In the genomic region with DNA sequence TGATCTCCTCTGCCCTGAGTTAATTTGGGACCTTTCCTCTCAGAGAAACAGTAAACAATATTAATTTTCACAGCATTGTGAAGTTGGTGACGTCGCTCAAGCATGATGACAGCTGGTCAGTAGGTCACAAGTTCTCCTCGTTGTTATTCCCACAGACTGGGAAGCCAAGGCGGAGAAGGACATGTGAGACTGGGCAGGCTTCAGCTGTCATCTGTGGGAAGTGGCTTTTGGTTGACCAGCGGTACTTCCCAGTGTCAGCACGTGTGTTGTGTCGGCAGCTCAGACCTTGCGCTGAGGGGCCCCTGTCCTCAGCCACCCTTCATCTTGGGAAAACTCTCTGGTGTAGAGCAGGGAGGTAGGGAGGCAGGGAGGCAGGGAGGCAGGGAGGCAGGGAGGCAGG, we compare ENCODE assay signal across 16 mouse cellular contexts. TPM values are rescaled to one million over a fixed set of nuclear protein-coding genes. Genes with fewer than 3 reads are reported as not detected.
A peak's percentile ranks its signal among the peaks of the same experiment; 100 is the strongest.
DNase-seq lines count a peak whose midpoint lies in the region; ATAC-seq and TF ChIP-seq lines count a peak whose summit lies in the region.
"Had no signal": no experiment of that assay in that cellular context is flagged by ENCODE, and none has a peak within 500 bp of the region (broad histone marks: within the 10 kb centered on the region; RNA-seq: fewer than 3 reads in every experiment).

No protein-coding gene starts in this region.

- H3K27me3 ChIP-seq in lung, postnatal 0 days (replicated peaks; ENCODE audit: insufficient read depth, low read length), result no peaks in the 10 kb centered on the region
- peaks cover 54% of the 10 kb centered on the region for H3K27me3 ChIP-seq in heart, postnatal 0 days (ENCODE audit: control insufficient read depth, insufficient read depth, low read length)
- H3K27me3 ChIP-seq: embryonic facial prominence, embryonic 15.5 days; forebrain, embryonic 13.5 days; hindbrain, embryonic 15.5 days had no signal

- peak; percentile 31; the same call in 1 of the 2 replicates for ATAC-seq in lung, postnatal 0 days
- peak; percentile 85 for ATAC-seq in heart, postnatal 0 days (ENCODE audit: insufficient read depth, low read depth)
- ATAC-seq: forebrain, embryonic 13.5 days had no signal

- peak; percentile 93 for DNase-seq in heart, adult 11 months
- no peak for DNase-seq in heart, adult 9 months (ENCODE audit: low spot score in 2 of 2)
- peak; percentile 39 for DNase-seq in lung, postnatal 0 days (ENCODE audit: low spot score)
- no peak for DNase-seq in lung, postnatal 25 days (ENCODE audit: low spot score)
- DNase-seq in heart, postnatal 0 days (ENCODE audit: low spot score), result peak; percentile 63
- DNase-seq in natural killer cell, adult 2 months (ENCODE audit: low spot score in 2 of 2), result peak; percentile 37 to 52
- DNase-seq in layer of hippocampus, adult 18-20 months (ENCODE audit: low spot score in 2 of 2), result no peak
- DNase-seq in yolk sac, embryonic 10.5 days (ENCODE audit: low spot score), result no peak
- DNase-seq: adrenal gland, postnatal 14 days; gastrocnemius, postnatal 14 days; kidney, adult 8-10 months; layer of hippocampus, adult 9-11 months had no signal

- H3K4me2 ChIP-seq in lung, postnatal 0 days (replicated peaks; ENCODE audit: low read depth, low read length), result no peak overlapping the region
- no peak overlapping the region for H3K4me2 ChIP-seq in heart, postnatal 0 days (ENCODE audit: low read depth, low read length)
- H3K4me2 ChIP-seq: embryonic facial prominence, embryonic 15.5 days; forebrain, embryonic 13.5 days; hindbrain, embryonic 15.5 days had no signal

- no peaks in the 10 kb centered on the region for H3K36me3 ChIP-seq in lung, postnatal 0 days (ENCODE audit: insufficient read depth, low read length)
- no peaks in the 10 kb centered on the region for H3K36me3 ChIP-seq in heart, postnatal 0 days (replicated peaks; ENCODE audit: control insufficient read depth, insufficient read depth, low read length)
- H3K36me3 ChIP-seq: embryonic facial prominence, embryonic 15.5 days; hindbrain, embryonic 15.5 days had no signal

- no peak overlapping the region for H3K4me3 ChIP-seq in lung, postnatal 0 days (ENCODE audit: low read depth, low read length)
- no peak overlapping the region for H3K4me3 ChIP-seq in heart, postnatal 0 days (ENCODE audit: low read depth, low read length)
- H3K4me3 ChIP-seq: embryonic facial prominence, embryonic 15.5 days; forebrain, embryonic 13.5 days; hindbrain, embryonic 15.5 days had no signal

- 37% methylated on average over 8 of the region's 8 CpGs for WGBS in lung, postnatal 0 days
- 16% methylated on average over 8 of the region's 8 CpGs for WGBS in heart, postnatal 0 days

- H3K9ac ChIP-seq in lung, postnatal 0 days (replicated peaks; ENCODE audit: low read depth), result no peak overlapping the region
- no peak overlapping the region for H3K9ac ChIP-seq in heart, postnatal 0 days (replicated peaks; ENCODE audit: low read depth, low read length)
- H3K9ac ChIP-seq: embryonic facial prominence, embryonic 15.5 days; forebrain, embryonic 13.5 days; hindbrain, embryonic 15.5 days had no signal

- no peak for TF ChIP-seq EP300 in lung, postnatal 0 days (IDR thresholded peaks at IDR 0.05)
- TF ChIP-seq EP300 in heart, postnatal 0 days (IDR thresholded peaks at IDR 0.05; ENCODE audit: low read depth), result peak; percentile 77; the same call in 1 of the 2 replicates

- H3K27ac ChIP-seq in lung, postnatal 0 days (ENCODE audit: low read length), result no peak overlapping the region
- no peak overlapping the region for H3K27ac ChIP-seq in heart, postnatal 0 days (ENCODE audit: low read depth)
- H3K27ac ChIP-seq: embryonic facial prominence, embryonic 15.5 days; forebrain, embryonic 13.5 days; hindbrain, embryonic 15.5 days had no signal

- no peak for TF ChIP-seq CTCF in lung, postnatal 0 days (IDR thresholded peaks at IDR 0.05)
- no peak for TF ChIP-seq CTCF in heart, postnatal 0 days (IDR thresholded peaks at IDR 0.05; ENCODE audit: low read depth)

- H3K4me1 ChIP-seq in lung, postnatal 0 days (ENCODE audit: insufficient read depth, low read depth, low read length), result peaks cover 6% of the 10 kb centered on the region; the same call in 1 of the 2 replicates
- peaks cover 19% of the 10 kb centered on the region for H3K4me1 ChIP-seq in heart, postnatal 0 days (ENCODE audit: control insufficient read depth, insufficient read depth)
- H3K4me1 ChIP-seq: embryonic facial prominence, embryonic 15.5 days; forebrain, embryonic 13.5 days; hindbrain, embryonic 15.5 days had no signal

- no peaks in the 10 kb centered on the region for H3K9me3 ChIP-seq in lung, postnatal 0 days (ENCODE audit: low read length)
- H3K9me3 ChIP-seq in heart, postnatal 0 days (replicated peaks; ENCODE audit: control insufficient read depth, low read length), result no peaks in the 10 kb centered on the region
- H3K9me3 ChIP-seq: embryonic facial prominence, embryonic 15.5 days; forebrain, embryonic 13.5 days; hindbrain, embryonic 15.5 days had no signal

RNA-seq across cellular contexts. Expression of a gene that starts 15.0 kb away (rescaled TPM):
- polyA plus RNA-seq in lung, postnatal 0 days (2015; fragmentation: Nextera tagmentation; extraction: Ambion mirVana), result 166 and 190 TPM in 2 replicates
- total RNA-seq in heart, postnatal 0 days (2014; rRNA removed; ENCODE audit: low replicate concordance), result 17.8 and 33.3 TPM in 2 replicates
- polyA plus RNA-seq in heart, postnatal 0 days (2015; fragmentation: Nextera tagmentation; extraction: Ambion mirVana), result 91.0 and 92.3 TPM in 2 replicates
- total RNA-seq in layer of hippocampus, adult 18-20 months (2021), result 10 to 100 TPM; 80.5 to 96.2 TPM

RNA-seq across cellular contexts. Expression of a gene that starts 54.6 kb away (rescaled TPM):
- polyA plus RNA-seq in lung, postnatal 0 days (2015; fragmentation: Nextera tagmentation; extraction: Ambion mirVana), result 0.82 and 0.89 TPM in 2 replicates
- total RNA-seq in heart, postnatal 0 days (2014; rRNA removed; ENCODE audit: low replicate concordance), result not detected in 2 replicates
- 0.14 and 0.21 TPM in 2 replicates for polyA plus RNA-seq in heart, postnatal 0 days (2015; fragmentation: Nextera tagmentation; extraction: Ambion mirVana)
- 1 to 10 TPM; 1.1 to 1.4 TPM for total RNA-seq in layer of hippocampus, adult 18-20 months (2021)
- total RNA-seq: gastrocnemius, postnatal 14 days had no signal

RNA-seq across cellular contexts. Expression of a gene that starts 54.6 kb away (rescaled TPM):
- polyA plus RNA-seq in lung, postnatal 0 days (2015; fragmentation: Nextera tagmentation; extraction: Ambion mirVana), result 1.5 and 1.6 TPM in 2 replicates
- total RNA-seq in heart, postnatal 0 days (2014; rRNA removed; ENCODE audit: low replicate concordance), result not detected in 2 replicates
- polyA plus RNA-seq in heart, postnatal 0 days (2015; fragmentation: Nextera tagmentation; extraction: Ambion mirVana), result 0.33 and 0.44 TPM in 2 replicates
- under 1 TPM in 1 of 2 experiments, not detected in 1; 0.51 TPM for total RNA-seq in layer of hippocampus, adult 18-20 months (2021)
- total RNA-seq: adrenal gland, postnatal 14 days; gastrocnemius, postnatal 14 days; left cerebral cortex, postnatal 36 days had no signal
- polyA plus RNA-seq: forebrain, embryonic 13.5 days; hindbrain, embryonic 15.5 days had no signal

Comparison
In these comparisons a context has a peak if more than half of its experiments do, and no peak if none do; other contexts are left out.
1. DNase-seq: peak in heart, adult 11 months (single experiment), lung, postnatal 0 days (single experiment), heart, postnatal 0 days (single experiment) and natural killer cell, adult 2 months (2 of 2); none in heart, adult 9 months (0 of 2), lung, postnatal 25 days (single experiment), layer of hippocampus, adult 18-20 months (0 of 2) and yolk sac, embryonic 10.5 days (single experiment).